Mouse (Mus musculus) lung, postnatal 0 days (tissue): ENCODE results near the gene Pygm.

Experiments used
- CTCF ChIP-seq: IDR thresholded peaks from 2 replicates; pipeline ENCODE4 v1.5.1; 2016; ENCODE audit warnings: antibody characterized with exemption, mild to moderate bottlenecking
- EP300 ChIP-seq: IDR thresholded peaks from 2 replicates; pipeline ENCODE4 v1.6.1; 2016; ENCODE audit warnings: antibody characterized with exemption, mild to moderate bottlenecking, control low read depth

GRCm38 (mm10) chr19:6383470-6383869, 729 bp upstream of the Pygm start:
- TF ChIP-seq CTCF: no peak
- TF ChIP-seq EP300: no peak
